Mouse (Mus musculus): ENCODE measurements around the gene Tmem150b. TPM values are rescaled to one million over a fixed set of nuclear protein-coding genes. Genes with fewer than 3 reads are reported as not detected.

The Tmem150b gene
- polyA plus RNA-seq, 1 experiment from 2014 or later: 0.27 TPM

- ATAC-seq (ENCODE audit: low FRiP score, low read depth): no peak
- Histone ChIP-seq H3K9me3 (no peaks in the 10 kb centered on the region), H3K4me2 (no peak overlapping the region), H3K27me3 (no peaks in the 10 kb centered on the region), H3K36me3 (peaks cover 8% of the 10 kb centered on the region; the same call in 1 of the 2 replicates), H3K4me3 (no peak overlapping the region), H3K4me1 (replicated peaks) (peaks cover 24% of the 10 kb centered on the region), H3K27ac (replicated peaks) (no peak overlapping the region), H3K9ac (no peak overlapping the region)
- 98% methylated on average over 6 of the region's 6 CpGs for WGBS
Measured at GRCm38 (mm10) chr7:4744886-4745285, 19.8 kb upstream of the Tmem150b start.

GRCm38 (mm10) chr7:4743354-4743753, 18.3 kb upstream of the Tmem150b start:
- Histone ChIP-seq H3K27me3 (no peaks in the 10 kb centered on the region), H3K9me3 (no peaks in the 10 kb centered on the region), H3K4me3 (no peak overlapping the region), H3K4me1 (replicated peaks) (peaks cover 33% of the 10 kb centered on the region), H3K4me2 (no peak overlapping the region), H3K9ac (no peak overlapping the region), H3K27ac (replicated peaks) (no peak overlapping the region), H3K36me3 (peaks cover 8% of the 10 kb centered on the region; the same call in 1 of the 2 replicates)
- no peak for ATAC-seq (ENCODE audit: low FRiP score, low read depth)
- 80% methylated on average over 2 of the region's 2 CpGs for WGBS

DNA sequence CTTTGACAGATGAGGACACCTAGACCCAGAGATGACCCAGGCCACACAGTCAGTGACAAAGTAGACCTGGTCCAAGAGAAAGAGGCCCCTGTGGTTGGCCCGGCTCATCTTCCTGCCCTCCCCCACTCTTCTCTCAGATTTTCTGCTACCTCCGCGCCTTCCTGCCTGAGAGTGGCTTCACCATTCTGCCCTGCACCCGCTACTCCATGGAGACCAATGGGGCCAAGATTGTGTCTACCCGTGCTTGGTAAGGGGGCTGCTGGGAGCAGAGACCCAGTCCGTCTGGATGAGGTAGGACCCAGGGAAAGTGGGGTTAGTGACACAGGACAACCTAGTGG, 17.4 kb upstream of the Tmem150b start:
- Histone ChIP-seq H3K27me3 (no peaks in the 10 kb centered on the region), H3K9me3 (no peaks in the 10 kb centered on the region), H3K9ac (0 out of 2 replicates have a peak overlapping the region, but pooled peaks have one; percentile 14), H3K4me1 (replicated peaks) (peaks cover 34% of the 10 kb centered on the region), H3K27ac (replicated peaks) (no peak overlapping the region), H3K4me2 (peak overlapping the region; percentile 11; the same call in 1 of the 2 replicates), H3K4me3 (no peak overlapping the region), H3K36me3 (peaks cover 8% of the 10 kb centered on the region; the same call in 1 of the 2 replicates)
- 77% methylated on average over 6 of the region's 6 CpGs for WGBS
- ATAC-seq (ENCODE audit: low FRiP score, low read depth): no peak

DNA sequence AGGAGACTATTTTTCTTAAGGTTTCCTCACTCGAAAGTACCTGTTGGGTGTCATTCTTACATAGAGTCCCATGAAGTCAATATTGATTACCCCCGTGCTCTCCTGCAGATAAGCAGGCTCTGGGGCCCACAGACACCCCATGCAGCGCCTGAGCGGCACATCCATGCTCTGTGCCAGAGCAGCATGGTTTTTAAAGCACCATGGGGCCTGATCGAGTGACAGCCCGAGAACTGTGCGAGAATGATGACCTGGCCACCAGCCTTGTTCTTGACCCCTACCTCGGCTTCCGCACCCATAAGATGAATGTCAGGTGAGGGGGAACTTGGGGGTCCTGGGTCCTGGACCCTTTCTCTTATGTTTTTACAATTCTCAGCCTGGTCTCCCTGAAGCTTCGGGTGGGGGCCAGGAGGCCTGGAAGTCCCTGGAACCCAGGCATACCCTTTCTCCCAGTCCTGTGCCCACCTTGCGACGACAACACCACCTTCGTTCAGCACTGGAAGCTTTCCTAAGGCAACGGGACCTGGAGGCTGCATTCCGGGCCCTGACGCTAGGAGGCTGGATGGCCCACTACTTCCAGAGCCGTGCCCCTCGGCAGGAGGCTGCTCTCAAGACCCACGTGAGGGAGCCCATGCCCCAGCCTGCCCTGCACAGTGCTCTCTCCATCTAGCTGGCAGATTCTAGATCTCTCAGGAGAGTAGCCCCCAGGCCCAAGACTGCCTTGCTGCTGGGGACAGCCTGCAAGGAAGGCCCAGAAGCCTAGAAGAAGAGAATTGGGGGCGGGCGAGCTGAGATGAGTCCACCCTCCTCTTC, 16.8 kb upstream of the Tmem150b start:
- Histone ChIP-seq H3K4me1 (replicated peaks) (peaks cover 34% of the 10 kb centered on the region), H3K36me3 (peaks cover 8% of the 10 kb centered on the region; the same call in 1 of the 2 replicates), H3K4me2 (peak overlapping the region; percentile 86), H3K27me3 (no peaks in the 10 kb centered on the region), H3K9me3 (no peaks in the 10 kb centered on the region), H3K4me3 (peak overlapping the region; percentile 72), H3K9ac (no peak overlapping the region), H3K27ac (replicated peaks) (peak overlapping the region; percentile 95; the same call in 1 of the 2 replicates)
- no peak for ATAC-seq (ENCODE audit: low FRiP score, low read depth)
- 76% methylated on average over 21 of the region's 21 CpGs for WGBS

DNA sequence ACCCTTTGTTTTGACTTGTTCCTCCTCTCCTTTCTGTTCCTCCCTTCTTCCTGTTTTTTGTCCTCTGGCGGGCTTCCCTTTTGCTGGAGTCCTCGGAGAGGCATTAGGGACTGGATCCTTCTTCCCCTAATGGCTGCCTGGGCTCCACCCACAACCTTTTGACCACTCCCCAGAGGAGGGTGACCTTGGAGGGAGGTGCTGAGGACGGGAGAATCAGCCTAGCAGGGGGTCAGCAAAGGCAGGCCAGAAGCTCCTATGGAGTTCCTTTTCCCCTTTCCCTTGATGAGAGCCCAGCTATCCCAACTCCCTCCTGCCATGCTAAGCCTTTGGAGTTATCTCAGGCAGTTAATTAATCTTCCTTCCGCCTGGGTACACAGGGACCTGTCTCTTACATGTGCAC, 16.1 kb upstream of the Tmem150b start:
- H3K4me1 ChIP-seq (replicated peaks): peaks cover 34% of the 10 kb centered on the region
- under 1% methylated on average over 4 of the region's 4 CpGs for WGBS

DNA sequence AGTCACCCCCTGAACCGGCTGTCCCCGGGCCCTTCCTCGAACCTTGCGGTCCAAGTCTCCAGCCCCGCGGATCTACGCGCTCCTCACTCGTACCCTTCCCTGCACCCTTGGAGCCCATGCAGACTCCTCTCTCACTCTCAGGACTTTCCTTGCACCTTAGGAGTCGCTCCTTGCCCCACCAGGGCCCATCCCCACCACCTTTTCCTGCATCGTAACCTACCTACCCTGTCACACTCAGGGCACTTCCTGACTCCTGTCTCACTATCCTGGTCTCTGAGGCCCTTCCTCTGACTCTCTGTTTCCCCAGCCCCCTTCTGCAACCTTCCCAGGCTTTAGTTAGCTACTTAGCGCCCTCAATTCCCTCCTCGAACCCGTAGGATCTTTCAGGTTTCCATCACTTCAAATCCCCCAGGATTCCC, 15.3 kb upstream of the Tmem150b start:
- Histone ChIP-seq H3K4me2 (peak overlapping the region; percentile 86), H3K9ac (peak overlapping the region; percentile 83), H3K4me3 (peak overlapping the region; percentile 72), H3K9me3 (no peaks in the 10 kb centered on the region), H3K4me1 (replicated peaks) (peaks cover 34% of the 10 kb centered on the region), H3K36me3 (no peaks in the 10 kb centered on the region), H3K27ac (replicated peaks) (peak overlapping the region; percentile 95), H3K27me3 (no peaks in the 10 kb centered on the region)
- 0% methylated on average over 14 of the region's 14 CpGs for WGBS
- peak; percentile 52 for ATAC-seq (ENCODE audit: low FRiP score, low read depth)

More for the DNA sequence above, 16.1 kb upstream of the Tmem150b start:
- Histone ChIP-seq H3K36me3 (peaks cover 3% of the 10 kb centered on the region; the same call in 1 of the 2 replicates), H3K4me2 (peak overlapping the region; percentile 86), H3K27ac (replicated peaks) (peak overlapping the region; percentile 95), H3K27me3 (no peaks in the 10 kb centered on the region), H3K9ac (peak overlapping the region; percentile 83), H3K4me3 (peak overlapping the region; percentile 72), H3K9me3 (no peaks in the 10 kb centered on the region)
- ATAC-seq (ENCODE audit: low FRiP score, low read depth): no peak

DNA sequence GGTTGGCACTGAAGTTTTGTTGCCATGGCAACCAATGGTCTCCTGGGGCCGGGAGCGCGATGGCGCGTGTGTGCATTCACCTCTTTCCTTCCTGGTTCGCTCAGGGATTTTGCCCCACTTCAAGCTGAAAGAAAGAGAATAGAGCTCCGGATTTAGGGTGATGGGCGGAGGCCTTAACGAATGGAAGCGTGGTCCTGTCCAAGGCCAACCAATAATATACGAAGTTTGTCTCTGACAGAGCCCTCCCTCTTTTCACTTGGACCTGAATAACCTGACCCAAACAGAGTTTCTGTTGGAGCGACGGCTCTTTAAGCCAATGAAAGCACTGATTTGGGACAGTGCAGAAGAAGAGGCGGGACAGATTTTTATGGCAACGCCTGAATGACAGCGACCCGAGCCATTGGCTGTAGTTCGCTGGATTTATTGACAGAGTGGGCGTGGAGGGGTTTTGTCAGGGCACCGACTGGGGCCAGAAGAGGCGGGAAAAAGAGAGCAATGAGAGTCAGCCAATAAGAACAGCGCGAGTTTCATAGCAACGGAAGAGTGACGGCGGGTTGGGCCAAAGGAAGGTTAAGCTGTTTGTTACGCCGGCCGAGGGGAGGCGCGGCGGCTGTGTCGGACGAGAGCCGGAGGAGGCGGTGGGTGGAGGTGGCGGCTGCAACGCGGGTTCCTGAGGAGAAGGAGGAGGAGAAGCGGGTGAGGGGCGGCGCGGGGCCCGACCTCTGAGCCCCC, 14.7 kb upstream of the Tmem150b start, which contains the start of gene Kmt5c:
Gene Kmt5c (plus strand): TSS at position 572 of the 732 bp plus-strand sequence.
- peak within 1 kb of the TSS; percentile 95 for H3K27ac ChIP-seq (replicated peaks)
- H3K4me1 ChIP-seq (replicated peaks): peaks cover 34% of the 10 kb centered on the region
- no peaks in the 10 kb centered on the region for H3K27me3 ChIP-seq
- peak within 1 kb of the TSS; percentile 72 for H3K4me3 ChIP-seq
- H3K4me2 ChIP-seq: peak within 1 kb of the TSS; percentile 86
- H3K9ac ChIP-seq: peak within 1 kb of the TSS; percentile 83
- H3K9me3 ChIP-seq: no peaks in the 10 kb centered on the region
- under 1% methylated on average over 29 of the region's 44 CpGs for WGBS
- H3K36me3 ChIP-seq: no peaks in the 10 kb centered on the region
- ATAC-seq (ENCODE audit: low FRiP score, low read depth): peak; percentile 98

GRCm38 (mm10) chr7:4739041-4739543, 14.0 kb upstream of the Tmem150b start:
- Histone ChIP-seq H3K4me3 (peak overlapping the region; percentile 72), H3K36me3 (no peaks in the 10 kb centered on the region), H3K4me2 (peak overlapping the region; percentile 86), H3K27ac (replicated peaks) (peak overlapping the region; percentile 84), H3K27me3 (no peaks in the 10 kb centered on the region), H3K9ac (no peak overlapping the region; the same call in 1 of the 2 replicates), H3K9me3 (no peaks in the 10 kb centered on the region), H3K4me1 (replicated peaks) (peaks cover 34% of the 10 kb centered on the region)
- no peak for ATAC-seq (ENCODE audit: low FRiP score, low read depth)
- 43% methylated on average over 10 of the region's 10 CpGs for WGBS

- H3K4me3 ChIP-seq: no peak overlapping the region
- H3K36me3 ChIP-seq: no peaks in the 10 kb centered on the region
- H3K27ac ChIP-seq (replicated peaks): no peak overlapping the region
- H3K9ac ChIP-seq: no peak overlapping the region
- ATAC-seq (ENCODE audit: low FRiP score, low read depth): no peak
- WGBS: 79% methylated on average over 6 of the region's 6 CpGs
- no peaks in the 10 kb centered on the region for H3K9me3 ChIP-seq
- H3K4me1 ChIP-seq (replicated peaks): no peaks in the 10 kb centered on the region
- H3K4me2 ChIP-seq: no peak overlapping the region
- no peaks in the 10 kb centered on the region for H3K27me3 ChIP-seq
Measured at GRCm38 (mm10) chr7:4732968-4733392, 7.9 kb upstream of the Tmem150b start.

GRCm38 (mm10) chr7:4731090-4731489, 6.0 kb upstream of the Tmem150b start:
- no peak for ATAC-seq (ENCODE audit: low FRiP score, low read depth)
- no peaks in the 10 kb centered on the region for H3K27me3 ChIP-seq
- no peaks in the 10 kb centered on the region for H3K9me3 ChIP-seq
- H3K4me3 ChIP-seq: no peak overlapping the region
- no peak overlapping the region for H3K4me2 ChIP-seq
- no peak overlapping the region for H3K9ac ChIP-seq
- H3K36me3 ChIP-seq: no peaks in the 10 kb centered on the region
- no peak overlapping the region for H3K27ac ChIP-seq (replicated peaks)
- WGBS: 84% methylated on average over 5 of the region's 5 CpGs
- no peaks in the 10 kb centered on the region for H3K4me1 ChIP-seq (replicated peaks)

- no peak overlapping the region for H3K27ac ChIP-seq (replicated peaks)
- no peak overlapping the region for H3K4me2 ChIP-seq
- H3K4me3 ChIP-seq: no peak overlapping the region
- H3K9ac ChIP-seq: no peak overlapping the region
- WGBS: 90% methylated on average over 3 of the region's 3 CpGs
- H3K36me3 ChIP-seq: no peaks in the 10 kb centered on the region
- H3K27me3 ChIP-seq: no peaks in the 10 kb centered on the region
- H3K4me1 ChIP-seq (replicated peaks): no peaks in the 10 kb centered on the region
- no peak for ATAC-seq (ENCODE audit: low FRiP score, low read depth)
- no peaks in the 10 kb centered on the region for H3K9me3 ChIP-seq
Measured at GRCm38 (mm10) chr7:4724359-4724758, 690 bp downstream of the Tmem150b start.

- Histone ChIP-seq H3K4me3 (peak overlapping the region; percentile 25), H3K9me3 (no peaks in the 10 kb centered on the region), H3K27ac (replicated peaks) (no peak overlapping the region), H3K27me3 (no peaks in the 10 kb centered on the region), H3K36me3 (no peaks in the 10 kb centered on the region), H3K4me1 (replicated peaks) (no peaks in the 10 kb centered on the region), H3K9ac (peak overlapping the region; percentile 28; the same call in 1 of the 2 replicates), H3K4me2 (peak overlapping the region; percentile 55)
- ATAC-seq (ENCODE audit: low FRiP score, low read depth): peak; percentile 79
- 45% methylated on average over 12 of the region's 12 CpGs for WGBS
Measured at GRCm38 (mm10) chr7:4723508-4723907, 1.5 kb downstream of the Tmem150b start.
